Mouse (Mus musculus) small intestine, adult 2 months (tissue): ENCODE measurements around the gene Antxr1. TPM values are rescaled to one million over a fixed set of nuclear protein-coding genes. Genes with fewer than 3 reads are reported as not detected.

Experiments
- H3K27ac ChIP-seq: fragments of 200-500 bp; 2 replicates; pipeline ENCODE4 v1.5.1; 2012; ENCODE audit warnings: low read depth, low read length, control low read depth, inconsistent platforms; ENCODE audit not compliant: insufficient read depth
- H3K27me3 ChIP-seq: fragments of 200-500 bp; 2 replicates; pipeline ENCODE4 v1.6.1; 2012; ENCODE audit warnings: mild to moderate bottlenecking, moderate library complexity, low read length, inconsistent platforms; ENCODE audit not compliant: control insufficient read depth, insufficient read depth
- H3K36me3 ChIP-seq: fragments of 200-500 bp; 2 replicates; pipeline ENCODE4 v1.6.1; 2012; ENCODE audit warnings: mild to moderate bottlenecking, low read length, control low read depth, inconsistent platforms; ENCODE audit not compliant: control insufficient read depth, insufficient read depth
- H3K4me1 ChIP-seq: fragments of 200-500 bp; 2 replicates; pipeline ENCODE4 v1.6.1; 2012; ENCODE audit warnings: low read length, inconsistent platforms, mixed read lengths; ENCODE audit not compliant: control insufficient read depth, insufficient read depth, insufficient read length
- H3K4me3 ChIP-seq: fragments of 200-500 bp; 2 replicates; pipeline ENCODE4 v1.5.1; 2012; ENCODE audit warnings: low read depth, mild to moderate bottlenecking, control low read depth, inconsistent platforms, low read length, moderate library complexity
- CTCF ChIP-seq: fragments of 200-500 bp; IDR thresholded peaks from 2 replicates; pipeline ENCODE4 v1.5.1; 2012; ENCODE audit warnings: low read depth, mild to moderate bottlenecking, control low read depth, inconsistent platforms, low read length, moderate library complexity, mixed read lengths; ENCODE audit not compliant: insufficient replicate concordance, insufficient read length; ENCODE audit errors: extremely low read depth
- POLR2A ChIP-seq: fragments of 200-500 bp; IDR thresholded peaks from 2 replicates; pipeline ENCODE4 v1.6.1; 2012; ENCODE audit warnings: low read depth, mild to moderate bottlenecking, control low read depth, inconsistent platforms, low read length, moderate library complexity
- WGBS: fragments of 180-500 bp; shearing (Covaris S2); methylation state at CpG from one replicate; pipeline ENCODE4 v1.1.7; 2018; 5-methylcytosine and 5-hydroxymethylcytosine counted together
- polyA plus RNA-seq: library from polyadenylated mRNA; depleted of rRNA; stranded (reverse); fragments of >200 nt; gene quantifications from 2 replicates; pipeline ENCODE4 v1.2.3, GENCODE M21; 2012

Gene Antxr1
- polyA plus RNA-seq, 1 experiment: 3.9 TPM

GRCm38 (mm10) chr6:87206790-87207189 is 128.8 kb downstream of the Antxr1 start:
- TF ChIP-seq POLR2A: no peak
- no peak for TF ChIP-seq CTCF
- H3K4me3 ChIP-seq: no peak overlapping the region
- no peaks in the 10 kb centered on the region for H3K4me1 ChIP-seq
- no peak overlapping the region for H3K27ac ChIP-seq
- 83% methylated on average over 4 of the region's 4 CpGs for WGBS
- no peaks in the 10 kb centered on the region for H3K27me3 ChIP-seq
- H3K36me3 ChIP-seq: no peaks in the 10 kb centered on the region

- whole genome bisulfite sequencing: 84% methylated on average over 4 of the region's 4 CpGs
- Histone ChIP-seq H3K27me3 (no peaks in the 10 kb centered on the region), H3K27ac (no peak overlapping the region), H3K36me3 (no peaks in the 10 kb centered on the region), H3K4me3 (no peak overlapping the region), H3K4me1 (no peaks in the 10 kb centered on the region)
- TF ChIP-seq POLR2A: no peak
- TF ChIP-seq CTCF: no peak
Observed at GRCm38 (mm10) chr6:87203467-87203866, 132.2 kb downstream of the Antxr1 start.

- no peaks in the 10 kb centered on the region for H3K4me1 ChIP-seq
- TF ChIP-seq POLR2A: no peak
- no peak for TF ChIP-seq CTCF
- no peak overlapping the region for H3K4me3 ChIP-seq
- H3K36me3 ChIP-seq: no peaks in the 10 kb centered on the region
- no peaks in the 10 kb centered on the region for H3K27me3 ChIP-seq
- H3K27ac ChIP-seq: no peak overlapping the region
- 73% methylated on average over 2 of the region's 2 CpGs for WGBS
Observed at GRCm38 (mm10) chr6:87203065-87203464, 132.6 kb downstream of the Antxr1 start.

- TF ChIP-seq CTCF (no peak), POLR2A (no peak)
- no peaks in the 10 kb centered on the region for H3K4me1 ChIP-seq
- no peaks in the 10 kb centered on the region for H3K36me3 ChIP-seq
- H3K27ac ChIP-seq: no peak overlapping the region
- no peak overlapping the region for H3K4me3 ChIP-seq
- 84% methylated on average over 13 of the region's 13 CpGs for WGBS
- no peaks in the 10 kb centered on the region for H3K27me3 ChIP-seq
Observed at GRCm38 (mm10) chr6:87202048-87202605, 133.5 kb downstream of the Antxr1 start.

- Histone ChIP-seq H3K27me3 (no peaks in the 10 kb centered on the region), H3K4me3 (no peak overlapping the region), H3K36me3 (no peaks in the 10 kb centered on the region), H3K4me1 (0 out of 2 replicates have a peak, but pooled peaks cover 2% of the 10 kb centered on the region), H3K27ac (peak overlapping the region; percentile 56; the same call in 1 of the 2 replicates)
- TF ChIP-seq CTCF: no peak
- TF ChIP-seq POLR2A: no peak
- 22% methylated on average over 3 of the region's 3 CpGs for WGBS
Observed at GRCm38 (mm10) chr6:87189755-87190154, 145.9 kb downstream of the Antxr1 start.

GRCm38 (mm10) chr6:87186988-87187387 is 148.6 kb downstream of the Antxr1 start:
- WGBS: 69% methylated on average over 12 of the region's 12 CpGs
- no peak overlapping the region for H3K4me3 ChIP-seq
- 0 out of 2 replicates have a peak, but pooled peaks cover 2% of the 10 kb centered on the region for H3K4me1 ChIP-seq
- no peaks in the 10 kb centered on the region for H3K36me3 ChIP-seq
- H3K27ac ChIP-seq: peak overlapping the region; percentile 47; the same call in 1 of the 2 replicates
- H3K27me3 ChIP-seq: no peaks in the 10 kb centered on the region
- no peak for TF ChIP-seq CTCF
- TF ChIP-seq POLR2A: no peak

GRCm38 (mm10) chr6:87184418-87184817 is 151.2 kb downstream of the Antxr1 start:
- Histone ChIP-seq H3K27ac (peak overlapping the region; percentile 40), H3K36me3 (no peaks in the 10 kb centered on the region), H3K4me1 (no peaks in the 10 kb centered on the region), H3K27me3 (no peaks in the 10 kb centered on the region), H3K4me3 (no peak overlapping the region)
- TF ChIP-seq CTCF: no peak
- whole genome bisulfite sequencing: 86% methylated on average over 3 of the region's 3 CpGs
